22 mouse cellular contexts compared by ENCODE assay signal in genomic region chr15:40453235-40453634, GRCm38 (mm10).
"Had no signal": no experiment of that assay in that cellular context is flagged by ENCODE, and none has a peak within 500 bp of the region (broad histone marks: within the 10 kb centered on the region; RNA-seq: fewer than 3 reads in every experiment).

No protein-coding gene starts in this region.

- ATAC-seq: hindbrain, embryonic 16.5 days; hindbrain, postnatal 0 days; inflammation-experienced regulatory T-cells, adult 6 months; intestine, embryonic 15.5 days; intestine, embryonic 16.5 days; intestine, postnatal 0 days had no signal

- DNase-seq: heart, postnatal 10 days; heart, postnatal 14 days; heart, postnatal 36 days; heart, postnatal 4 days; kidney, adult 11 months; kidney, adult 18-20 months; kidney, adult 2 months; kidney, adult 8-10 months; kidney, adult 9 months; kidney, postnatal 10 days; kidney, postnatal 14 days; kidney, postnatal 25 days; kidney, postnatal 36 days; kidney, postnatal 4 days; layer of hippocampus, adult 9-11 months; layer of hippocampus, postnatal 36 days had no signal
